Mouse (Mus musculus) midbrain, embryonic 15.5 days (tissue): ENCODE measurements around the gene Myo5a. TPM values are rescaled to one million over a fixed set of nuclear protein-coding genes. Genes with fewer than 3 reads are reported as not detected.

Experiments
- ATAC-seq: fragments of 200-750 bp; cut with Nextera tagmentation; replicated peaks from 2 replicates; pipeline ENCODE4 v1.8.0; 2017; ENCODE audit warnings: moderate TSS enrichment
- H3K27ac ChIP-seq: fragments of 300-500 bp; sonication (generic); 2 replicates; pipeline ENCODE4 v1.5.1; 2015; ENCODE audit warnings: mild to moderate bottlenecking, inconsistent platforms
- H3K27me3 ChIP-seq: fragments of 300-500 bp; sonication (generic); replicated peaks from 2 replicates; pipeline ENCODE4 v1.6.1; 2015; ENCODE audit warnings: inconsistent platforms
- H3K36me3 ChIP-seq: fragments of 300-500 bp; sonication (generic); replicated peaks from 2 replicates; pipeline ENCODE4 v1.6.1; 2015; ENCODE audit warnings: inconsistent platforms
- H3K4me1 ChIP-seq: fragments of 300-500 bp; sonication (generic); 2 replicates; pipeline ENCODE4 v1.6.1; 2015; ENCODE audit warnings: inconsistent platforms
- H3K4me2 ChIP-seq: fragments of 300-500 bp; sonication (generic); 2 replicates; pipeline ENCODE4 v1.6.1; 2015; ENCODE audit warnings: inconsistent platforms, mild to moderate bottlenecking, moderate library complexity
- H3K4me3 ChIP-seq: fragments of 300-500 bp; sonication (generic); 2 replicates; pipeline ENCODE4 v1.5.1; 2015; ENCODE audit warnings: mild to moderate bottlenecking, inconsistent platforms
- H3K9ac ChIP-seq: fragments of 300-500 bp; sonication (generic); 2 replicates; pipeline ENCODE4 v1.6.1; 2015; ENCODE audit warnings: mild to moderate bottlenecking, inconsistent platforms
- H3K9me3 ChIP-seq: fragments of 300-500 bp; sonication (generic); 2 replicates; pipeline ENCODE4 v1.6.1; 2016; ENCODE audit warnings: inconsistent platforms
- WGBS: fragments of 180-500 bp; shearing (Covaris S2); methylation state at CpG from one replicate; pipeline ENCODE4 v1.1.7; 2015; ENCODE audit warnings: mixed read lengths; 5-methylcytosine and 5-hydroxymethylcytosine counted together
- polyA plus RNA-seq: library from polyadenylated mRNA; unstranded; fragments of >200 nt; fragmentation: Nextera tagmentation; extraction: Ambion mirVana; gene quantifications from 2 replicates; pipeline ENCODE4 v1.2.1, GENCODE M21; 2015

Myo5a gene
- polyA plus RNA-seq, result 36.2 and 37.0 TPM in 2 replicates

- H3K4me1 ChIP-seq, result peaks cover 34% of the 10 kb centered on the region
- 21% methylated on average over 23 of the region's 23 CpGs for WGBS
Measured at GRCm38 (mm10) chr9:75070457-75071028, at the start of gene Myo5a. Myo5a (plus strand) TSS chr9:75071015.

GRCm38 (mm10) chr9:75022546-75022945 is 48.3 kb upstream of the Myo5a start:
- H3K4me3 ChIP-seq, result no peak overlapping the region
- no peak overlapping the region for H3K4me2 ChIP-seq
- H3K36me3 ChIP-seq, result peaks cover 23% of the 10 kb centered on the region
- no peak overlapping the region for H3K9ac ChIP-seq
- no peak overlapping the region for H3K27ac ChIP-seq
- ATAC-seq, result no peak
- WGBS, result 92% methylated on average over 7 of the region's 7 CpGs
- no peaks in the 10 kb centered on the region for H3K4me1 ChIP-seq
- no peaks in the 10 kb centered on the region for H3K9me3 ChIP-seq
- H3K27me3 ChIP-seq, result no peaks in the 10 kb centered on the region

More at GRCm38 (mm10) chr9:75070457-75071028, at the start of gene Myo5a:
- H3K4me2 ChIP-seq, result peak within 1 kb of the TSS; percentile 65
- peak within 1 kb of the TSS; percentile 97 for H3K27ac ChIP-seq
- no peaks in the 10 kb centered on the region for H3K9me3 ChIP-seq
- peak within 1 kb of the TSS; percentile 84 for H3K4me3 ChIP-seq
- H3K27me3 ChIP-seq, result no peaks in the 10 kb centered on the region
- H3K36me3 ChIP-seq, result no peaks in the 10 kb centered on the region
- ATAC-seq, result no peak; the same call in 1 of the 2 replicates
- H3K9ac ChIP-seq, result peak within 1 kb of the TSS; percentile 98

GRCm38 (mm10) chr9:75023150-75023894 is 47.5 kb upstream of the Myo5a start:
- H3K4me1 ChIP-seq, result no peaks in the 10 kb centered on the region
- WGBS, result 89% methylated on average over 5 of the region's 5 CpGs
- H3K27ac ChIP-seq, result no peak overlapping the region
- H3K4me3 ChIP-seq, result no peak overlapping the region
- no peaks in the 10 kb centered on the region for H3K9me3 ChIP-seq
- no peak overlapping the region for H3K9ac ChIP-seq
- H3K4me2 ChIP-seq, result no peak overlapping the region
- ATAC-seq, result no peak
- peaks cover 25% of the 10 kb centered on the region for H3K36me3 ChIP-seq
- no peaks in the 10 kb centered on the region for H3K27me3 ChIP-seq

GRCm38 (mm10) chr9:75024089-75024488 is 46.7 kb upstream of the Myo5a start:
- peaks cover 25% of the 10 kb centered on the region for H3K36me3 ChIP-seq
- no peak overlapping the region for H3K4me2 ChIP-seq
- H3K27me3 ChIP-seq, result no peaks in the 10 kb centered on the region
- no peaks in the 10 kb centered on the region for H3K9me3 ChIP-seq
- 65% methylated on average over 7 of the region's 7 CpGs for WGBS
- no peak overlapping the region for H3K27ac ChIP-seq
- H3K9ac ChIP-seq, result no peak overlapping the region
- no peak overlapping the region for H3K4me3 ChIP-seq
- no peaks in the 10 kb centered on the region for H3K4me1 ChIP-seq
- ATAC-seq, result no peak

- Histone ChIP-seq H3K4me1 (no peaks in the 10 kb centered on the region), H3K36me3 (peaks cover 16% of the 10 kb centered on the region; the same call in 1 of the 2 replicates), H3K9me3 (no peaks in the 10 kb centered on the region), H3K27ac (no peak overlapping the region), H3K27me3 (no peaks in the 10 kb centered on the region), H3K9ac (no peak overlapping the region), H3K4me2 (no peak overlapping the region), H3K4me3 (no peak overlapping the region)
- 70% methylated on average over 6 of the region's 6 CpGs for WGBS
- ATAC-seq, result no peak
Measured at GRCm38 (mm10) chr9:75025689-75026088, 45.1 kb upstream of the Myo5a start.

- Histone ChIP-seq H3K9me3 (no peaks in the 10 kb centered on the region), H3K4me2 (no peak overlapping the region), H3K36me3 (0 out of 2 replicates have a peak, but pooled peaks cover 7% of the 10 kb centered on the region), H3K4me1 (0 out of 2 replicates have a peak, but pooled peaks cover 2% of the 10 kb centered on the region), H3K27ac (no peak overlapping the region), H3K9ac (no peak overlapping the region), H3K4me3 (no peak overlapping the region), H3K27me3 (no peaks in the 10 kb centered on the region)
- ATAC-seq, result no peak
- WGBS, result 89% methylated on average over 1 of the region's 1 CpGs
Measured at GRCm38 (mm10) chr9:75032408-75032807, 38.4 kb upstream of the Myo5a start.

- Histone ChIP-seq H3K4me3 (no peak overlapping the region), H3K27me3 (no peaks in the 10 kb centered on the region), H3K9me3 (no peaks in the 10 kb centered on the region), H3K9ac (no peak overlapping the region), H3K27ac (no peak overlapping the region), H3K4me1 (0 out of 2 replicates have a peak, but pooled peaks cover 2% of the 10 kb centered on the region), H3K36me3 (0 out of 2 replicates have a peak, but pooled peaks cover 6% of the 10 kb centered on the region), H3K4me2 (no peak overlapping the region)
- 34% methylated on average over 7 of the region's 7 CpGs for WGBS
- ATAC-seq, result no peak
Measured at GRCm38 (mm10) chr9:75033141-75033540, 37.7 kb upstream of the Myo5a start.

- Histone ChIP-seq H3K27ac (no peak overlapping the region), H3K27me3 (no peaks in the 10 kb centered on the region), H3K36me3 (no peaks in the 10 kb centered on the region), H3K9me3 (no peaks in the 10 kb centered on the region), H3K4me1 (peaks cover 14% of the 10 kb centered on the region), H3K9ac (no peak overlapping the region), H3K4me2 (no peak overlapping the region), H3K4me3 (no peak overlapping the region)
- ATAC-seq, result no peak
- 56% methylated on average over 1 of the region's 1 CpGs for WGBS
Measured at GRCm38 (mm10) chr9:75034691-75035090, 36.1 kb upstream of the Myo5a start.

- no peak for ATAC-seq
- Histone ChIP-seq H3K4me1 (peaks cover 19% of the 10 kb centered on the region), H3K27ac (no peak overlapping the region), H3K4me2 (no peak overlapping the region), H3K27me3 (no peaks in the 10 kb centered on the region), H3K4me3 (no peak overlapping the region), H3K9me3 (no peaks in the 10 kb centered on the region), H3K9ac (no peak overlapping the region), H3K36me3 (no peaks in the 10 kb centered on the region)
- 86% methylated on average over 4 of the region's 4 CpGs for WGBS
Measured at GRCm38 (mm10) chr9:75035944-75036343, 34.9 kb upstream of the Myo5a start.

- peak; percentile 97 for ATAC-seq
Measured at GRCm38 (mm10) chr9:75037451-75038356, 33.1 kb upstream of the Myo5a start, which contains the start of gene Arpp19. Arpp19 (plus strand) TSS chr9:75037614.

GRCm38 (mm10) chr9:75038357-75038688 is 32.5 kb upstream of the Myo5a start:
- H3K4me3 ChIP-seq, result peak overlapping the region; percentile 99
- peak overlapping the region; percentile 81; the same call in 1 of the 2 replicates for H3K27ac ChIP-seq
- H3K4me2 ChIP-seq, result peak overlapping the region; percentile 71
- WGBS, result under 1% methylated on average over 10 of the region's 10 CpGs
- H3K36me3 ChIP-seq, result no peaks in the 10 kb centered on the region
- H3K4me1 ChIP-seq, result peaks cover 17% of the 10 kb centered on the region
- H3K9ac ChIP-seq, result peak overlapping the region; percentile 86
- no peaks in the 10 kb centered on the region for H3K9me3 ChIP-seq
- H3K27me3 ChIP-seq, result no peaks in the 10 kb centered on the region
- no peak for ATAC-seq

More at GRCm38 (mm10) chr9:75037451-75038356, 33.1 kb upstream of the Myo5a start, which contains the start of gene Arpp19:
- H3K9me3 ChIP-seq, result no peaks in the 10 kb centered on the region
- WGBS, result under 1% methylated on average over 73 of the region's 73 CpGs
- H3K27me3 ChIP-seq, result no peaks in the 10 kb centered on the region
- H3K4me1 ChIP-seq, result peaks cover 19% of the 10 kb centered on the region
- H3K36me3 ChIP-seq, result no peaks in the 10 kb centered on the region
- peak within 1 kb of the TSS; percentile 99 for H3K4me3 ChIP-seq
- peak within 1 kb of the TSS; percentile 71 for H3K4me2 ChIP-seq
- peak within 1 kb of the TSS; percentile 86 for H3K9ac ChIP-seq
- H3K27ac ChIP-seq, result peak within 1 kb of the TSS; percentile 81

- Histone ChIP-seq H3K4me3 (no peak overlapping the region), H3K9me3 (no peaks in the 10 kb centered on the region), H3K36me3 (no peaks in the 10 kb centered on the region), H3K9ac (no peak overlapping the region), H3K27ac (no peak overlapping the region), H3K27me3 (no peaks in the 10 kb centered on the region), H3K4me1 (peaks cover 17% of the 10 kb centered on the region), H3K4me2 (no peak overlapping the region)
- WGBS, result 91% methylated on average over 2 of the region's 2 CpGs
- ATAC-seq, result no peak
Measured at GRCm38 (mm10) chr9:75040566-75040965, 30.2 kb upstream of the Myo5a start.
